Mouse (Mus musculus): ENCODE measurements around the gene Tgif1. TPM values are rescaled to one million over a fixed set of nuclear protein-coding genes. Genes with fewer than 3 reads are reported as not detected.

Gene Tgif1
- polyA plus RNA-seq, 1 experiment = 45.2 TPM

DNA sequence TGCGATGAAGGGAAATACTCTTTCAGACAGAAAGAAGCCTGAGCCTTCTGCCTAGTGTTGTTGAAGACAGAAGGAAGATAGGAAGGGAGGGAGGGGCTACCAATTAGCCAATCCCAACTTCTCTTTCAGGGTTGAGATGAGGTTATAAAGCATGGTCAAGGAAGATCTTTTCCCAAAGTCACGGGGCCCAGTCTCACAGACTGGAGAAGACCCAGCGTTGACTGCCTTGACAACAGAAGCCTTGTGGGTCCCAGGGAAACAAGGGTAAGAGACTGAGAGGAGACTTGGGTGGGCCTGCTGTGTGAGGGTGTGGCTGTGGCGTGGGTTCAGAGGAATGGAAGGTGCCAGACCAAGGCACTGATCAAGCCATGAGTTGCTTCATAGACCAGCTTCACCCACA lies 17.2 kb upstream of the Tgif1 start:
- Histone ChIP-seq H3K4me3 (ENCODE audit: control insufficient read depth, insufficient read depth, low read length) (no peak overlapping the region), H3K27ac (ENCODE audit: control insufficient read depth, insufficient read depth, low read length) (no peak overlapping the region), H3K4me1 (replicated peaks; ENCODE audit: control insufficient read depth, insufficient read depth, low read length) (no peaks in the 10 kb centered on the region), H3K36me3 (ENCODE audit: control insufficient read depth, insufficient read depth, low read length) (no peaks in the 10 kb centered on the region), H3K27me3 (ENCODE audit: control insufficient read depth, insufficient read depth, low read length) (no peaks in the 10 kb centered on the region)
- 96% methylated on average over 4 of the region's 4 CpGs for WGBS
- no peak for DNase-seq
- TF ChIP-seq POLR2A (IDR thresholded peaks at IDR 0.05; ENCODE audit: control insufficient read depth, extremely low read depth, insufficient read depth, low read length, poor library complexity) (no peak), CTCF (IDR thresholded peaks at IDR 0.05; ENCODE audit: borderline replicate concordance, control insufficient read depth, extremely low read depth, insufficient read depth, low read length, poor library complexity) (no peak)

DNA sequence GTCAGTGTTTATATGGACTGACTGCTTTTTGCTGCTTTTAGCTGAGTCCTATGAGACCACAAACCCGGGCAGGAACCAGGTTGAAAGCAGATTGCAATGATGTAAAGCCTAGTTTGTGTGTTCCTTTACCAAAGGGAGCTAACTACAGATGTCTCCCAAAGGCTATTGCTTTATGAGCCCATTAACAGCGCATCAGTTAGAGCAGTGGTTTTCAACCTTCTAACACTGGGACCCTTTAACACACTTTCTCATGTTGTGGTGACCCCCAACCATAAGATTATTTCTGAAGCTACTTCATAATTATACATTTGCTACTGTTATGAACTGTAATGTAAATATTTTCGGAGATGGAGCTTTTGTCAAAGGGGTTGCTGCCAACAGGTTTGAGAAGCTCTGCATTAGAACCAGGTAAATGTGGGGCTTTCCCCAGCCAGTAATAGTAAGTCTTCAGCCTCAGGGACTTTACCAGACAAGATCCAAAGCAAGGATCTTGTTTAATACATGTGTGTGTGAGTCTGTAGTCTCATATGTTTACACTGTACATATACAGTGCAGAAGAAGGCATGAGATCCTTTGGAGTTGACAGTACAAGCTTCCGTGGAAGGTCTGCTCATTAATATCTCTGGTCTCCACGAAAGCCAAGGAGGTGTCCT lies 15.4 kb upstream of the Tgif1 start:
- H3K4me1 ChIP-seq (replicated peaks; ENCODE audit: control insufficient read depth, insufficient read depth, low read length) = no peaks in the 10 kb centered on the region
- DNase-seq = no peak
- WGBS = 91% methylated on average over 5 of the region's 5 CpGs

DNA sequence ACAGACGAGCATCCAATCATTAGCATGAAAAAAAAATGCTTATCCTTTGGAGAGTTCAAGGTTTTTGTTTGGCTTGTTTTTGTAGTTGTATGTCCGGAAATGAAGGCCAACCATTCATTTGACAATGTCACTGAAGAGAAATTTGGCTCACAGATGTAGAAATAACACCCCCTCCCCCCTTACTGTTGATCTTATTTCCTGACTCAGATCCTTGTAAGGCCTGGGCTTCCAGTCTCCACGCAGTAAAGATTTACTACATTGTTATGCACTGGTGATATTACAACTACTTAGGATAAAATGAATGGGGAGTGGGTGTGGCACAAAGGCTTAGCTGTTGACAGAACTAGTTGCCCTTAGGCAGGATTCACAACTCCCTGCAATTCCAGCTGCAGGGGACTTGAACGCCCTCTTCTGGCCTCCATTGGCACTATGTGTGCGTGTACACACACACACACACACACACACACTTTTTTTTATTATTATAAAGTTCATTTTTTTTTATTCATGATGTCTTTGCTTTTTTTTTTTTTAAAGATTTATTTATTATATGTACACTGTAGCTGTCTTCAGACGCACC lies 13.3 kb upstream of the Tgif1 start:
- no peaks in the 10 kb centered on the region for H3K4me1 ChIP-seq (replicated peaks; ENCODE audit: control insufficient read depth, insufficient read depth, low read length)
- no peak overlapping the region for H3K27ac ChIP-seq (ENCODE audit: control insufficient read depth, insufficient read depth, low read length)
- TF ChIP-seq POLR2A (IDR thresholded peaks at IDR 0.05; ENCODE audit: control insufficient read depth, extremely low read depth, insufficient read depth, low read length, poor library complexity) (no peak), CTCF (IDR thresholded peaks at IDR 0.05; ENCODE audit: borderline replicate concordance, control insufficient read depth, extremely low read depth, insufficient read depth, low read length, poor library complexity) (no peak)
- H3K4me3 ChIP-seq (ENCODE audit: control insufficient read depth, insufficient read depth, low read length) = no peak overlapping the region
- no peak for DNase-seq
- no peaks in the 10 kb centered on the region for H3K27me3 ChIP-seq (ENCODE audit: control insufficient read depth, insufficient read depth, low read length)
- 97% methylated on average over 6 of the region's 6 CpGs for WGBS
- H3K36me3 ChIP-seq (ENCODE audit: control insufficient read depth, insufficient read depth, low read length) = no peaks in the 10 kb centered on the region

More for the DNA sequence above, 15.4 kb upstream of the Tgif1 start:
- H3K4me3 ChIP-seq (ENCODE audit: control insufficient read depth, insufficient read depth, low read length) = no peak overlapping the region
- TF ChIP-seq POLR2A (IDR thresholded peaks at IDR 0.05; ENCODE audit: control insufficient read depth, extremely low read depth, insufficient read depth, low read length, poor library complexity) (no peak), CTCF (IDR thresholded peaks at IDR 0.05; ENCODE audit: borderline replicate concordance, control insufficient read depth, extremely low read depth, insufficient read depth, low read length, poor library complexity) (no peak)
- H3K36me3 ChIP-seq (ENCODE audit: control insufficient read depth, insufficient read depth, low read length) = no peaks in the 10 kb centered on the region
- H3K27ac ChIP-seq (ENCODE audit: control insufficient read depth, insufficient read depth, low read length) = no peak overlapping the region
- no peaks in the 10 kb centered on the region for H3K27me3 ChIP-seq (ENCODE audit: control insufficient read depth, insufficient read depth, low read length)

DNA sequence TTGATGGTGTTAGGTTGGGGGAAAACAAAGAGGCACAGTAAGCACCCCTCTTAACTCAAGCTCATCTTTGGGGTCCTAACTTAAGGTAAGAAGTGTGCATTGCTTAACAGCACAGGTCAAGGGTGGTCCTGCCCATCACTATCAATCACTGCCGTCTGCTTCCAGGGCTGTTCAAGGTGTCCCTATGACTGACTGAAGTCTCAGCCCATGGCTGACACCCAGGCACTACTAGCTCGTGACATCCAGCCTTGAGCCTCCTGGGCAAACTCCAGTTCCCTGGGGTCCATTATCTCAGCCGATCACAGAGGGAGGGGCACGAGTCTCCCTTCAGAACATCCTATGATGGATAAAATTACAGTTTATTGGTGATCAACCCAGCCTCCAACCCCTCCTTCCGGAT lies 12.7 kb upstream of the Tgif1 start:
- H3K4me3 ChIP-seq (ENCODE audit: control insufficient read depth, insufficient read depth, low read length) = no peak overlapping the region
- H3K27ac ChIP-seq (ENCODE audit: control insufficient read depth, insufficient read depth, low read length) = no peak overlapping the region
- H3K27me3 ChIP-seq (ENCODE audit: control insufficient read depth, insufficient read depth, low read length) = no peaks in the 10 kb centered on the region
- no peaks in the 10 kb centered on the region for H3K36me3 ChIP-seq (ENCODE audit: control insufficient read depth, insufficient read depth, low read length)
- WGBS = 95% methylated on average over 5 of the region's 5 CpGs
- no peak for DNase-seq
- no peak for TF ChIP-seq POLR2A (IDR thresholded peaks at IDR 0.05; ENCODE audit: control insufficient read depth, extremely low read depth, insufficient read depth, low read length, poor library complexity)
- TF ChIP-seq CTCF (IDR thresholded peaks at IDR 0.05; ENCODE audit: borderline replicate concordance, control insufficient read depth, extremely low read depth, insufficient read depth, low read length, poor library complexity) = no peak
- no peaks in the 10 kb centered on the region for H3K4me1 ChIP-seq (replicated peaks; ENCODE audit: control insufficient read depth, insufficient read depth, low read length)

DNA sequence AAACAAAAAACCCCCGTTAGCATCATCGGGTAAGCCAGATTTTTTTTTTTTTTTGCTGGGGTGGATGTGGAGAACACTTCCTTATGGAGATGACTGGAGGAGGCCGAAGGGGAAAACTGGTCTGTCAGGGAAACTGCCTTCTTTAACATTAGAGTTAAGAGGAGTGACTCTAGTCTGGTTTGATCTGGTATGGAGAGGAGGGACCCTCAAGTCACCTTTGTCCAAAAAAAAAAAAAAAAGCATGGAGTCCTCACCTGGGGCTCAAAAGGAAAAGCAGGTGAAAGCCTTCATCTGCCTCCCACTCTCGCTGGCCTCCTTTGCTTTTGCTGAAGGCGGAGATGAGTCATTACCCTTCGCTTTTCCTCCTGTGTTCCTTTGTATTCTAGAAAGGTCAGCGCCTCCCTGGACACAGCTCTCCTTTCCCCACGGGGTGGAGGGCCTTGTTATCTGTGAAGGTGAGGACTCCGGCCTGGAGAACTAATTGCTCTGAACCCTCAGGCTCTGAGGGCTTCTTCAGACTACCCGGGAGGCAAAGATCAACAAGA lies 11.8 kb upstream of the Tgif1 start:
- H3K36me3 ChIP-seq (ENCODE audit: control insufficient read depth, insufficient read depth, low read length) = no peaks in the 10 kb centered on the region

DNA sequence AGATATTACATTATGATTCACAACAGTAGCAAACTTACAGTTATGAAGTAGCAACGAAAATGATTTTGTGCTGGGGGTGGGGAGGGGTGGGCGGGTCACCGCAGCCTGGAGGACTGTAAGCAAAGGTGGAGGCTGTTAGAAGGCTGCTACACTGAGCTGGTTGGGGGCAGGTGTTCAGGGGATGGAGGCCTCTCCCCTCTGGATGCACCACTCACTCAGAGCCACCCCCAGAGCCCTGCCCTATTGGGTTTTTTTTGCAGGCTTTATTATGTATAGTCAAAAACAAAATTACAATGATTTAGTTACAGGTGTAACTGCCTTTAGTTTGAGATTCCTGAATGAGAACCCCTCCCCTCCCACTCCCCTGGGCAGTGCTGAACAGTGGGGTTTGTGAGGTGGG lies 11.3 kb upstream of the Tgif1 start:
- Histone ChIP-seq H3K27ac (ENCODE audit: control insufficient read depth, insufficient read depth, low read length) (no peak overlapping the region), H3K27me3 (ENCODE audit: control insufficient read depth, insufficient read depth, low read length) (no peaks in the 10 kb centered on the region), H3K4me1 (replicated peaks; ENCODE audit: control insufficient read depth, insufficient read depth, low read length) (no peaks in the 10 kb centered on the region), H3K36me3 (ENCODE audit: control insufficient read depth, insufficient read depth, low read length) (no peaks in the 10 kb centered on the region), H3K4me3 (ENCODE audit: control insufficient read depth, insufficient read depth, low read length) (no peak overlapping the region)
- DNase-seq = no peak
- no peak for TF ChIP-seq CTCF (IDR thresholded peaks at IDR 0.05; ENCODE audit: borderline replicate concordance, control insufficient read depth, extremely low read depth, insufficient read depth, low read length, poor library complexity)
- no peak for TF ChIP-seq POLR2A (IDR thresholded peaks at IDR 0.05; ENCODE audit: control insufficient read depth, extremely low read depth, insufficient read depth, low read length, poor library complexity)
- 92% methylated on average over 3 of the region's 3 CpGs for WGBS

More for the DNA sequence above, 11.8 kb upstream of the Tgif1 start:
- no peak for DNase-seq
- Histone ChIP-seq H3K4me1 (replicated peaks; ENCODE audit: control insufficient read depth, insufficient read depth, low read length) (no peaks in the 10 kb centered on the region), H3K4me3 (ENCODE audit: control insufficient read depth, insufficient read depth, low read length) (no peak overlapping the region), H3K27ac (ENCODE audit: control insufficient read depth, insufficient read depth, low read length) (no peak overlapping the region), H3K27me3 (ENCODE audit: control insufficient read depth, insufficient read depth, low read length) (no peaks in the 10 kb centered on the region)
- TF ChIP-seq POLR2A (IDR thresholded peaks at IDR 0.05; ENCODE audit: control insufficient read depth, extremely low read depth, insufficient read depth, low read length, poor library complexity) (no peak), CTCF (IDR thresholded peaks at IDR 0.05; ENCODE audit: borderline replicate concordance, control insufficient read depth, extremely low read depth, insufficient read depth, low read length, poor library complexity) (no peak)
- 90% methylated on average over 10 of the region's 10 CpGs for WGBS
